Mouse (Mus musculus) splenic B cell, adult 2 months (primary cell): ENCODE measurements around the gene Itgbl1.

Experiments
- DNase-seq: peaks from one replicate; pipeline ENCODE4 v3.0.0-alpha.2; 2011; ENCODE audit warnings: low read depth, low spot score
- H3K27me3 ChIP-seq: 2 replicates; pipeline ENCODE4 v1.6.1; 2012; ENCODE audit warnings: mild to moderate bottlenecking, low read length, moderate library complexity, mixed read lengths; ENCODE audit not compliant: control insufficient read depth, poor library complexity, insufficient read depth, severe bottlenecking
- H3K36me3 ChIP-seq: 2 replicates; pipeline ENCODE4 v1.6.1; 2012; ENCODE audit warnings: mild to moderate bottlenecking, low read length, moderate library complexity, mixed read lengths; ENCODE audit not compliant: control insufficient read depth, poor library complexity, insufficient read depth, severe bottlenecking

Itgbl1 gene

GRCm38 (mm10) chr14:123837662-123838061 lies 177.9 kb downstream of the Itgbl1 start:
- DNase-seq: no peak
- Histone ChIP-seq H3K36me3 (no peaks in the 10 kb centered on the region), H3K27me3 (no peaks in the 10 kb centered on the region)

- Histone ChIP-seq H3K27me3 (no peaks in the 10 kb centered on the region), H3K36me3 (no peaks in the 10 kb centered on the region)
- DNase-seq: no peak
These were observed 184.1 kb downstream of the Itgbl1 start for GRCm38 (mm10) chr14:123843675-123844425.

- H3K36me3 ChIP-seq: no peaks in the 10 kb centered on the region
- DNase-seq: no peak
- no peaks in the 10 kb centered on the region for H3K27me3 ChIP-seq
These were observed 204.8 kb downstream of the Itgbl1 start for GRCm38 (mm10) chr14:123864531-123864930.

GRCm38 (mm10) chr14:123865779-123866726 lies 206.3 kb downstream of the Itgbl1 start:
- H3K27me3 ChIP-seq: no peaks in the 10 kb centered on the region
- H3K36me3 ChIP-seq: no peaks in the 10 kb centered on the region
- no peak for DNase-seq

- no peak for DNase-seq
- no peaks in the 10 kb centered on the region for H3K36me3 ChIP-seq
These were observed 268.1 kb downstream of the Itgbl1 start for GRCm38 (mm10) chr14:123927903-123928302.

GRCm38 (mm10) chr14:123966531-123966930 lies 306.8 kb downstream of the Itgbl1 start:
- DNase-seq: no peak
- Histone ChIP-seq H3K36me3 (no peaks in the 10 kb centered on the region), H3K27me3 (no peaks in the 10 kb centered on the region)

More at GRCm38 (mm10) chr14:123927903-123928302, 268.1 kb downstream of the Itgbl1 start:
- no peaks in the 10 kb centered on the region for H3K27me3 ChIP-seq

- Histone ChIP-seq H3K27me3 (no peaks in the 10 kb centered on the region), H3K36me3 (no peaks in the 10 kb centered on the region)
- no peak for DNase-seq
These were observed 308.2 kb downstream of the Itgbl1 start for GRCm38 (mm10) chr14:123967996-123968395.

- H3K36me3 ChIP-seq: no peaks in the 10 kb centered on the region
- no peak for DNase-seq
- no peaks in the 10 kb centered on the region for H3K27me3 ChIP-seq
These were observed 330.9 kb downstream of the Itgbl1 start for GRCm38 (mm10) chr14:123990591-123991195.
